Mouse (Mus musculus) spleen, embryonic (tissue): ENCODE data around the gene Dock9.

Experiments
- CTCF ChIA-PET: fragments of 350-600 bp; sonication (Branson Sonifier 250); formaldehyde crosslinking; loops from one replicate; lab custom pipeline; 2022; lab: Charles Lee

Gene Dock9

DNA sequence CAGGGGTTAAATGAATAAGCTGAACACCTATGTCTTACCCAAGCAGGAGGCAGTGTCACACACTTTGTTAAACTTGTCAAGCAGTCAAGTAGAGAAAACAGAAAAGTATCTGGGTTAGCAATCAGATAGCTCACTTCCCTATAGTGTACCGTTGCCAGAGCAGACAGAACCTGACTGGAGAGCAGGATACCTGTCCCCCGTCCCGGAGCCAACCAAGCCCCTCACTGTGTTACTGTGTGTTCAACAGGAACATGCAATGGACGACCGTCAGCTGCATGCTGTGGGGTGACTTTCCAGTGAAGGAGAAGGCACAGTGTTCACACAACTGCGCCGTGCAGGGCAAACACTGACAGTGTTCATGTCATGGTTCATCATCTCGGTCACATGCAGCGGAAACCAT is 205.3 kb downstream of the Dock9 start:
- CTCF ChIA-PET: interaction anchor here (0.7 kb wide), 1 partner anchor 12 kb away, joined by 3 read pairs; no protein-coding TSS in a partner anchor

DNA sequence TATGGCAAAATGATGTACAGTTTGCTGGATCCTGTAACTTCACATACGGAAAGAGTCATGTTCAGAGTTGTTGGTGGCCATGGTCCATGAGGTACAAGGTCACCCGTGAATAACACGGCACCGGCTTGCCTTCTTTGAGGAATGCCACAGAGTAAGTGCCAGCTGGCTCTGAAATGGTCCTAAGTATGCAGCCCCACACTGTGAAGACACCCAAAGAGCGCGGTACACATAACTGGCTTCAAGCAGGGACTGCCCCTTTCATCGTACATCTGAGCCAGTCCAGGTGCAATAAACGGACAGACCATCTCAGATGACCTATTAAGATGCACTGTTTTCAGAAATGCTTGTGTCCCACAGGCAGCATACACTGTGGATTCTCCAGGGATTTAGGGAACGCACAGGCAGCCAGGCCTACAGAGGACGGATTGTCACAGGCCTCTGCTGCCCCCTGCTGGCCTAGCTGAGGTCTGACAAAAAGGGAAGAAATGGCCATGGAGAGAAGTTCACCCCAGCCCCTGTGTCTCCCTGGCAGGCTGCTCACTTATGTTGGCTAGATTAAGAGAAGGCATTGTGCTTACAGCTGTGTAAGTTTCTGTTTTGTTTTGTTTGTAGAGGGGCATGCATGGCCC is 208.4 kb downstream of the Dock9 start:
- CTCF ChIA-PET: interaction anchor here (1.4 kb wide), 1 partner anchor 12 kb away, joined by 3 read pairs; no protein-coding TSS in a partner anchor

DNA sequence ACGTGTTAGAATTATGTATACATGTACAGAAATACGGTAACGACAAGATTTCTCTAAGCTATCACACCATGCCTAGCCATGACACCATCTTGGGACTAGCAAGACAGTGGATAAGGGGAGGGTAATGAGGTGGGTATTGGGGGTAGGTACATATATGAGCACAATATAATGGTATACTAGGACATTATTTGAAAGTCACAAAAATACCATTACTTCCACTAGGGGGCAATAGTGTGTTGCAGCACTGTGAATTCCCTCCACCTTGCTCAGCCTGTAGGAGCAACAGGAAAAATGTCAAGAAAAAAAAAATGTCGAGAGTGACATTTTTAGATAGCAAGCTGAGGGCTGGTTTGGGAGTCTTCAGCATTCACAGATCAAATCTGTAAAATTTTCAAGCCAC is 209.2 kb downstream of the Dock9 start:
- CTCF ChIA-PET: interaction anchor here (1.0 to 1.4 kb wide), 2 partner anchors 8 to 11 kb away, joined by 3 to 4 read pairs; no protein-coding TSS in a partner anchor

GRCm38 (mm10) chr14:121585906-121586765 is 211.5 kb downstream of the Dock9 start:
- CTCF ChIA-PET: no interaction called here

DNA sequence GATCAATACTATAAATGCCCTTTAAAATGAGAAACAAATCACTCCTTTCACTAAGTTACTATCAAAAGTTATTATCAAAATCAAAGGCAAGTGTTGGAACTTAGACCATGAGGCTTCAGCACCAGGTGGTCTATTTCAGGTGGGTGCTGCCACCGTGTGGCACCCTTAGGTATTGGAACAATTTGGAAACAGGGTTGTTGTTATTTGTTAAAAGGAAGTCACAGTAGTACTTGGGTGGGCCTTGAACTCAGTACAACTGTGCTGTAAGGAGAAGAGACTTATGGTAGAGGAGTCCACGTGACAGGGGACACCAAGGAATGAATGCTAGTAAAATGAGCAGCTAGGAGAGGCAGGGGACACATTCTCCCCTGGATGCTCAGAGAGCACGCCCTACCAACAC is 218.6 kb downstream of the Dock9 start:
- CTCF ChIA-PET: no interaction called here

DNA sequence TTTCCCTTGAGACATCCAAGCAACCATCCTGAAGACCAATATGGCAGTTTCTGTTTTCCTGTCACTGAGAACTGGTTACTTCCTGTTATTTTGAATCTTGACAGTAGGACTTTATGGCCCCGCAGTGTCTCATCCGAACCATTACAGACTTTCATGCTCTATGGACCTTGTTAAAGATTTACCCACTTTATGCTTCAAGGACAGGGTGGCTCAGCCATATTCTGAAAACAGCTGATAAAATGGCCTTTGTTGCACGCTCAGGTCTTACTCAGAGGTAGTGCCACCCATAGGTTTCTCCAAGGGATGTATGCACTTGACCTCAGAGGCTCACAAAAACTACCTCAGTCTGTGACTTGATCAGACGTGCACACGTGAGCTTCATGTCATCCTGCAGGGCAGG is 224.2 kb downstream of the Dock9 start:
- CTCF ChIA-PET: no interaction called here

GRCm38 (mm10) chr14:121566794-121567201 is 230.8 kb downstream of the Dock9 start:
- CTCF ChIA-PET: no interaction called here

DNA sequence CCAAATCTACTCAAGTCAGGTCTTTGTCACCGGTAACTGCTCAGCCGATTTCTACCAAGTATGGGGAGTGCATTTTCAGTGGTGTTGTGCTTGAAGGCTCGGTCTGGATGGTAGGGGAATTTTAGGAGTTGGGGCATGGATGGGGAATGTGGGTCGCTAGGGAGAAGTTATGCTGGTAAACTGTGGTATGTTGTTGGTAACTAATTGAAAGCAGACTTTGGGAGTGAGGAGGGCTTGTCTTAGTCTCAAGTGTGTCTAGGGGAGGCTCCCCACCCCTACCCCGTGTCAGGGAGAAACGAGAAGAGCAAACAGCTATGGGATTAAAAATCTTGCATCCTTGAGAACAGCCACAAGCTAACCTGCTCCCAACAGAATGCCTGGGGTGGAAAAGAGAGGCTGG is 231.7 kb downstream of the Dock9 start:
- CTCF ChIA-PET: no interaction called here

- CTCF ChIA-PET: no interaction called here
Observed at GRCm38 (mm10) chr14:121564656-121565055, 233.0 kb downstream of the Dock9 start.

DNA sequence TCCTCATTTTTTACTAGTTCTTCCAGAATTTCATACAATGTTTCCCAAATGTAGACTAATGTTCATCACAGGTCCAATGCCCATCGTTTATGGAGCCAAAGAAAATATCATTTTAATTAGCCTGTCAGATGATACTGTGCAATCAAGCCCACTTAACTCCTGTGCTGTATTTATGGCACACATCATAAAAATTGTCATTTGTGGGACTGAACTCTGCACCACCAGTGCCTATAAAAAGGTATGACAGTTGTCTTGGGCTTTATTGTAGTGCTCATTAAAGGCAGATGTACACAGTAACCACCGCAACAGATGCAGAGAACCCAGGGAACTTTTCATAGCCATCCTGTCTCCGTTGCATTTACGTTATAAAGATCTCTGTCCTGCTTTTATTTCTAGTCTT is 233.7 kb downstream of the Dock9 start:
- CTCF ChIA-PET: no interaction called here

- CTCF ChIA-PET: no interaction called here
Observed at GRCm38 (mm10) chr14:121559026-121559425, 238.6 kb downstream of the Dock9 start.

DNA sequence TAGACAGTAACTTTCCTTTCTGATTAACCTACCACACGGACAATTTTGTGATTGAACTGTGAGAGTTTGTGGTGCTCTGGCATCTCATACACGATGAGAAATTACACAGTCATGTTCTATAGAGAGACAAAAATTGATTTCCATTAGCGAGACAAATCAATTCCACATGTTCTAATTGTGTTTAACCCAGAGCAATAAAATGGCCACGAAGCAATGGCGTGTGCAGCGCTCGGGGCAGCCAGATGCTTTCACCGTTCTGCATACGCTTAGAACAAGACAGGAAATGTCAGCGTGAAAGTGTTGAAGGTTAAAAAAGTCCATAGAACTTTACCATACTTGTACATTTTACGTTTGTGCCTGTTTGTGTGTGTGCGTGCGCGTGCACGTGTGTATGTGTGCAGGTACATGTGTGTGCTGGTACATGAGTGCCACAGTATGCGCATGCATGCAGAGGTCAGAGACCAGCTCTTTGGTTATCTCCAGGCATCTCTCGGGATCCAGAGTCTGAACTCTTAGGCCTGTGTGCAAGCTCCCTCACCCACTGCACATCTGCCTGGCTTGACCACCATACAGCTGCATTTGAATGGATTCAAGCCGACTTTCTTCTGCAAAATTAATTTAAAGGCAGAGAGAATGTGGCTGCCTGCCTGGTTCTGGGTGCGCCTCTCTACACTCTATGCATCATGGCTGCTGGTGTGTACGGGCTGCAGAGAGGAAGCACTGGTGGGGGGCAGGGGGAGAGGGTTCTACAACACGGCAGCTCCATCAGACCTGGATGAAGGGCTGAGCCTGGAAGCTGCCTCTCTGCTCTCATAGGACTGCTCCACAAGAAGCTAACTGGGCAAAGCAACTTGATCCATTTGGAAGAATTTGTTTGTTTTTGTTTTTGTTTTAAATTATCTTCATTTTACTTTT is 241.0 kb downstream of the Dock9 start:
- CTCF ChIA-PET: no interaction called here

DNA sequence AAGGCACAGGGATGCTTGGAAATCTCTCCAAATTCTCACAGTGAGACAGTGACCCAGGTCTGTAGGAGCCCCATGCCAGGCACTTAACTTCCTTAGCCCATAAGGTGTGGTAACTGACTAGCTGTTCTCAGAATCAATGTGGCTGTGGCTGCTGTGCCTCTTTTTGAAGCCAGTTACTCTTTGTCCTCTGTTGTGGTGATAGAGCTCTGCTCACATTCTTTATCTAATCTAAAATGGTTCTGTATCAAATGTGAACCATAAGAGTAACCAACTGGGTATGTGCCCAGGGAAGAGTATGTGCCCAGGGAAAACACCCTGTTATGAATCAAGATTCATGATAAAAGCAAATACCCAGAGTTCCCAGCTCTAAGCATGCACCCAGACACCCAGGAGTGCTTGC is 243.9 kb downstream of the Dock9 start:
- CTCF ChIA-PET: no interaction called here

GRCm38 (mm10) chr14:121552586-121552985 is 245.1 kb downstream of the Dock9 start:
- CTCF ChIA-PET: no interaction called here

DNA sequence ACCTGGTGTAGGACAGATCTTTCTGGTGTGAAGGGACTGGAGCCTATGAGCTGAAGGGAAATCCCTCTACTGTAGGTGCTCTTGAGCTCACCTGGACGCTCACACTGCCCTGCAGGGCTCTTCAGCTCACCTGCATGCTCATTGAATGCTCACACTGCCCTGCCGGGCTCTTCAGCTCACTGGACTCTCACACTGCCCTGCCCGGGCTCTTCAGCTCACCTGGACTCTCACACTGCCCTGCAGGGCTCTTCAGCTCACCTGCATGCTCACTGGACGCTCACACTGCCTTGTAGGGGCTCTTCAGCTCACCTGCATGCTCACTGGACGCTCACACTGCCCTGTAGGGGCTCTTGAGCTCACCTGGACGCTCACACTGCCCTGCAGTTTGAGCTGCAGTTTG is 247.8 kb downstream of the Dock9 start:
- CTCF ChIA-PET: no interaction called here

GRCm38 (mm10) chr14:121547745-121548144 is 249.9 kb downstream of the Dock9 start:
- CTCF ChIA-PET: no interaction called here

- CTCF ChIA-PET: no interaction called here
Observed at GRCm38 (mm10) chr14:121546621-121547020, 251.0 kb downstream of the Dock9 start.

- CTCF ChIA-PET: no interaction called here
Observed at GRCm38 (mm10) chr14:121545551-121546331, 251.9 kb downstream of the Dock9 start.

- CTCF ChIA-PET: no interaction called here
Observed at GRCm38 (mm10) chr14:121541262-121541661, 256.4 kb downstream of the Dock9 start.

- CTCF ChIA-PET: no interaction called here
Observed at GRCm38 (mm10) chr14:121534501-121534900, 263.1 kb downstream of the Dock9 start.

- CTCF ChIA-PET: no interaction called here
Observed at GRCm38 (mm10) chr14:121530853-121531252, 266.8 kb downstream of the Dock9 start.
